Mouse (Mus musculus) fat pad, adult 2 months (tissue): Measurements from ENCODE around the gene Ahdc1.
"Not testable (repeated sequence)": the region's sequence is repeated elsewhere in the genome, so short reads cannot be mapped to it uniquely, and the experiment has no call there.

Experiments used
- DNase-seq: peaks from one replicate; pipeline ENCODE4 v3.0.0-alpha.2; 2011; ENCODE audit warnings: low read depth, low spot score; ENCODE audit errors: extremely low read depth

The Ahdc1 gene

GRCm38 (mm10) chr4:133093481-133094033, 82.5 kb downstream of the Ahdc1 start:
- DNase-seq: no peak

GRCm38 (mm10) chr4:133094255-133094654, 83.2 kb downstream of the Ahdc1 start:
- no peak for DNase-seq

- no peak for DNase-seq
These were observed 84.1 kb downstream of the Ahdc1 start for GRCm38 (mm10) chr4:133094936-133095733.

- not testable (repeated sequence) for DNase-seq
These were observed 84.6 kb downstream of the Ahdc1 start for GRCm38 (mm10) chr4:133095734-133096065.

- not testable (repeated sequence) for DNase-seq
These were observed 85.6 kb downstream of the Ahdc1 start for GRCm38 (mm10) chr4:133096671-133097070.

- no peak for DNase-seq
These were observed 90.7 kb downstream of the Ahdc1 start for GRCm38 (mm10) chr4:133101751-133102150.

- DNase-seq: no peak
These were observed 92.6 kb downstream of the Ahdc1 start for GRCm38 (mm10) chr4:133103525-133104193.

- DNase-seq: no peak
These were observed 93.1 kb downstream of the Ahdc1 start for GRCm38 (mm10) chr4:133104194-133104569.

GRCm38 (mm10) chr4:133106691-133107090, 95.6 kb downstream of the Ahdc1 start:
- DNase-seq: no peak

- DNase-seq: peak; percentile 78
These were observed 96.8 kb downstream of the Ahdc1 start for GRCm38 (mm10) chr4:133107788-133108281.

GRCm38 (mm10) chr4:133108481-133109334, 97.6 kb downstream of the Ahdc1 start:
- no peak for DNase-seq

- no peak for DNase-seq
These were observed 98.3 kb downstream of the Ahdc1 start for GRCm38 (mm10) chr4:133109335-133109801.

GRCm38 (mm10) chr4:133112175-133112838, 101.2 kb downstream of the Ahdc1 start:
- no peak for DNase-seq

- DNase-seq: peak; percentile 46
These were observed 102.4 kb downstream of the Ahdc1 start for GRCm38 (mm10) chr4:133113351-133113882.

GRCm38 (mm10) chr4:133114762-133115161, 103.7 kb downstream of the Ahdc1 start:
- no peak for DNase-seq

GRCm38 (mm10) chr4:133115721-133116429, 104.8 kb downstream of the Ahdc1 start:
- no peak for DNase-seq

- DNase-seq: no peak
These were observed 105.9 kb downstream of the Ahdc1 start for GRCm38 (mm10) chr4:133116756-133117470.

GRCm38 (mm10) chr4:133117556-133118411, 106.7 kb downstream of the Ahdc1 start:
- DNase-seq: peak; percentile 96
